Mouse (Mus musculus): ENCODE data around the gene Usp30.
A peak's percentile ranks its signal among the peaks of the same experiment; 100 is the strongest.

Usp30 gene

GRCm38 (mm10) chr5:114127374-114128349, 62.4 kb downstream of the Usp30 start, which contains the start of gene Alkbh2:
Gene Alkbh2, minus strand, starts transcription at chr5:114128218.
- Histone ChIP-seq H3K27me3 (ENCODE audit: control insufficient read depth, insufficient read depth, low read length, poor library complexity, severe bottlenecking) (no peaks in the 10 kb centered on the region), H3K36me3 (ENCODE audit: control insufficient read depth, insufficient read depth, low read length, poor library complexity, severe bottlenecking) (no peaks in the 10 kb centered on the region)
- peak; percentile 90 for DNase-seq (ENCODE audit: low read depth, low spot score)

GRCm38 (mm10) chr5:114129550-114130210, 64.4 kb downstream of the Usp30 start:
- DNase-seq (ENCODE audit: low read depth, low spot score): no peak
- H3K36me3 ChIP-seq (ENCODE audit: control insufficient read depth, insufficient read depth, low read length, poor library complexity, severe bottlenecking): no peaks in the 10 kb centered on the region
- H3K27me3 ChIP-seq (ENCODE audit: control insufficient read depth, insufficient read depth, low read length, poor library complexity, severe bottlenecking): no peaks in the 10 kb centered on the region

GRCm38 (mm10) chr5:114130211-114130605, 64.9 kb downstream of the Usp30 start, which contains the start of gene Ung:
Gene Ung, plus strand, starts transcription at chr5:114130386.
- Histone ChIP-seq H3K27me3 (ENCODE audit: control insufficient read depth, insufficient read depth, low read length, poor library complexity, severe bottlenecking) (no peaks in the 10 kb centered on the region), H3K36me3 (ENCODE audit: control insufficient read depth, insufficient read depth, low read length, poor library complexity, severe bottlenecking) (no peaks in the 10 kb centered on the region)
- DNase-seq (ENCODE audit: low read depth, low spot score): peak; percentile 82

- Histone ChIP-seq H3K36me3 (ENCODE audit: control insufficient read depth, insufficient read depth, low read length, poor library complexity, severe bottlenecking) (no peaks in the 10 kb centered on the region), H3K27me3 (ENCODE audit: control insufficient read depth, insufficient read depth, low read length, poor library complexity, severe bottlenecking) (no peaks in the 10 kb centered on the region)
- peak; percentile 94 for DNase-seq (ENCODE audit: low read depth, low spot score)
These were observed 65.6 kb downstream of the Usp30 start for GRCm38 (mm10) chr5:114130698-114131520.

GRCm38 (mm10) chr5:114131521-114131840, 66.2 kb downstream of the Usp30 start:
- Histone ChIP-seq H3K36me3 (ENCODE audit: control insufficient read depth, insufficient read depth, low read length, poor library complexity, severe bottlenecking) (no peaks in the 10 kb centered on the region), H3K27me3 (ENCODE audit: control insufficient read depth, insufficient read depth, low read length, poor library complexity, severe bottlenecking) (no peaks in the 10 kb centered on the region)
- DNase-seq (ENCODE audit: low read depth, low spot score): peak; percentile 87

GRCm38 (mm10) chr5:114132841-114133240, 67.6 kb downstream of the Usp30 start:
- DNase-seq (ENCODE audit: low read depth, low spot score): no peak
- H3K27me3 ChIP-seq (ENCODE audit: control insufficient read depth, insufficient read depth, low read length, poor library complexity, severe bottlenecking): no peaks in the 10 kb centered on the region
- H3K36me3 ChIP-seq (ENCODE audit: control insufficient read depth, insufficient read depth, low read length, poor library complexity, severe bottlenecking): 0 out of 2 replicates have a peak, but pooled peaks cover 1% of the 10 kb centered on the region

- Histone ChIP-seq H3K27me3 (ENCODE audit: control insufficient read depth, insufficient read depth, low read length, poor library complexity, severe bottlenecking) (no peaks in the 10 kb centered on the region), H3K36me3 (ENCODE audit: control insufficient read depth, insufficient read depth, low read length, poor library complexity, severe bottlenecking) (peaks cover 4% of the 10 kb centered on the region; the same call in 1 of the 2 replicates)
- no peak for DNase-seq (ENCODE audit: low read depth, low spot score)
These were observed 68.9 kb downstream of the Usp30 start for GRCm38 (mm10) chr5:114134091-114134534.

GRCm38 (mm10) chr5:114135516-114135915, 70.3 kb downstream of the Usp30 start:
- peaks cover 4% of the 10 kb centered on the region; the same call in 1 of the 2 replicates for H3K36me3 ChIP-seq (ENCODE audit: control insufficient read depth, insufficient read depth, low read length, poor library complexity, severe bottlenecking)
- DNase-seq (ENCODE audit: low read depth, low spot score): peak; percentile 34
- no peaks in the 10 kb centered on the region for H3K27me3 ChIP-seq (ENCODE audit: control insufficient read depth, insufficient read depth, low read length, poor library complexity, severe bottlenecking)

GRCm38 (mm10) chr5:114137481-114138276, 72.4 kb downstream of the Usp30 start:
- H3K36me3 ChIP-seq (ENCODE audit: control insufficient read depth, insufficient read depth, low read length, poor library complexity, severe bottlenecking): peaks cover 4% of the 10 kb centered on the region; the same call in 1 of the 2 replicates
- no peaks in the 10 kb centered on the region for H3K27me3 ChIP-seq (ENCODE audit: control insufficient read depth, insufficient read depth, low read length, poor library complexity, severe bottlenecking)
- DNase-seq (ENCODE audit: low read depth, low spot score): no peak

GRCm38 (mm10) chr5:114138277-114139164, 73.3 kb downstream of the Usp30 start:
- peaks cover 4% of the 10 kb centered on the region; the same call in 1 of the 2 replicates for H3K36me3 ChIP-seq (ENCODE audit: control insufficient read depth, insufficient read depth, low read length, poor library complexity, severe bottlenecking)
- DNase-seq (ENCODE audit: low read depth, low spot score): no peak
- H3K27me3 ChIP-seq (ENCODE audit: control insufficient read depth, insufficient read depth, low read length, poor library complexity, severe bottlenecking): no peaks in the 10 kb centered on the region

GRCm38 (mm10) chr5:114139175-114139574, 73.9 kb downstream of the Usp30 start:
- Histone ChIP-seq H3K36me3 (ENCODE audit: control insufficient read depth, insufficient read depth, low read length, poor library complexity, severe bottlenecking) (peaks cover 4% of the 10 kb centered on the region; the same call in 1 of the 2 replicates), H3K27me3 (ENCODE audit: control insufficient read depth, insufficient read depth, low read length, poor library complexity, severe bottlenecking) (no peaks in the 10 kb centered on the region)
- DNase-seq (ENCODE audit: low read depth, low spot score): no peak

- DNase-seq (ENCODE audit: low read depth, low spot score): no peak
- Histone ChIP-seq H3K27me3 (ENCODE audit: control insufficient read depth, insufficient read depth, low read length, poor library complexity, severe bottlenecking) (no peaks in the 10 kb centered on the region; the same call in 1 of the 2 replicates), H3K36me3 (ENCODE audit: control insufficient read depth, insufficient read depth, low read length, poor library complexity, severe bottlenecking) (no peaks in the 10 kb centered on the region)
These were observed 81.0 kb downstream of the Usp30 start, which contains the start of gene Acacb for GRCm38 (mm10) chr5:114146028-114146888. Gene Acacb, plus strand, starts transcription at chr5:114146535.

All from splenic B cell, adult 2 months (primary cell).